Mouse (Mus musculus) liver, adult 2 months (tissue): ENCODE measurements around the gene Cd24a. TPM values are rescaled to one million over a fixed set of nuclear protein-coding genes. Genes with fewer than 3 reads are reported as not detected.

Source experiments
- DNase-seq: peaks from one replicate; pipeline ENCODE4 v3.0.0-alpha.2; 2011; ENCODE audit warnings: low read depth, low spot score; ENCODE audit errors: extremely low read depth
- H3K27ac ChIP-seq: fragments of 200-500 bp; replicated peaks from 2 replicates; pipeline ENCODE4 v1.5.1; 2012; ENCODE audit warnings: low read depth, mild to moderate bottlenecking, control low read depth, inconsistent platforms, low read length; ENCODE audit not compliant: insufficient read depth
- H3K27me3 ChIP-seq: fragments of 200-500 bp; 2 replicates; pipeline ENCODE4 v1.6.1; 2012; ENCODE audit warnings: mild to moderate bottlenecking, moderate library complexity, low read length, inconsistent platforms; ENCODE audit not compliant: control insufficient read depth, insufficient read depth
- H3K36me3 ChIP-seq: fragments of 200-500 bp; 2 replicates; pipeline ENCODE4 v1.6.1; 2012; ENCODE audit warnings: low read length, inconsistent platforms; ENCODE audit not compliant: control insufficient read depth, insufficient read depth
- H3K4me1 ChIP-seq: fragments of 200-500 bp; 2 replicates; pipeline ENCODE4 v1.6.1; 2011; ENCODE audit warnings: low read length; ENCODE audit not compliant: control insufficient read depth, insufficient read depth
- H3K4me3 ChIP-seq: fragments of 200-500 bp; 2 replicates; pipeline ENCODE4 v1.5.1; 2011; ENCODE audit warnings: low read depth, mild to moderate bottlenecking, control low read depth, low read length, moderate library complexity; ENCODE audit not compliant: insufficient read depth
- H3K79me2 ChIP-seq: fragments of 200-500 bp; 2 replicates; pipeline ENCODE4 v1.6.1; 2012; ENCODE audit warnings: inconsistent platforms, mild to moderate bottlenecking, low read length, moderate library complexity; ENCODE audit not compliant: control insufficient read depth, insufficient read depth
- H3K9ac ChIP-seq: fragments of 200-500 bp; 2 replicates; pipeline ENCODE4 v1.6.1; 2012; ENCODE audit warnings: low read depth, mild to moderate bottlenecking, control low read depth, inconsistent platforms, low read length
- CTCF ChIP-seq: fragments of 200-500 bp; IDR thresholded peaks from 2 replicates; pipeline ENCODE4 v1.5.1; 2011; ENCODE audit warnings: low read depth, low read length, control low read depth
- POLR2A ChIP-seq: fragments of 200-500 bp; IDR thresholded peaks from 2 replicates; pipeline ENCODE4 v1.6.1; 2011; ENCODE audit warnings: low read length, control low read depth; ENCODE audit not compliant: insufficient read depth; ENCODE audit errors: extremely low read depth
- WGBS: fragments of 180-500 bp; shearing (Covaris S2); methylation state at CpG from one replicate; pipeline ENCODE4 v1.1.7; 2018; 5-methylcytosine and 5-hydroxymethylcytosine counted together
- polyA plus RNA-seq: library from polyadenylated mRNA; depleted of rRNA; stranded (reverse); fragments of >200 nt; gene quantifications from 2 replicates; pipeline ENCODE4 v1.2.3, GENCODE M21; 2012
- total RNA-seq: library from RNA; depleted of rRNA; stranded (reverse); fragments of >200 nt; gene quantifications from 2 replicates; pipeline ENCODE4 v1.2.3, GENCODE M21; 2014

Gene Cd24a
- total and polyA plus RNA-seq, 2 experiments: 1.7 to 5.7 TPM

DNA sequence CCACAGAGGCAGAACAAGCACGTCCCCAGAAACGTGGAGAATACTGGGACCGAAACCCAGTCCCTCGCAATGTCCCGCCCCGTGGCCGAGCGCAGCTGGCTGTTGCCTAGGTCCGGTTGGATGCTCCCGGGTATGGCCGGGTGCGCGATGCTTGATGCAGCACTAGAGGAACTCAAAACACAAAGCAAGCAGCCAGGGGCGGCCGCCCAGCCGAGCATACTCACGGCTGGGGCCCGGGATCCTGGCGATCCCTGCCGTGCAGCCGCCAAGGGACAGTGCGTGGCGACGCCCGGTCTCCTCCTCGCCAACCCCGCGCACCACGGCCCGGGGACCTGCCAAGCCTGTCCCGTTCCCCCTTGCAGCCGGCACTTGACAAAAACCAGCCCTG, 276 bp downstream of the Cd24a start:
- H3K4me1 ChIP-seq: no peaks in the 10 kb centered on the region
- no peak for TF ChIP-seq POLR2A
- TF ChIP-seq CTCF: no peak
- no peak for DNase-seq
- no peaks in the 10 kb centered on the region for H3K79me2 ChIP-seq
- peak overlapping the region; percentile 49 for H3K4me3 ChIP-seq
- peaks cover 22% of the 10 kb centered on the region; the same call in 1 of the 2 replicates for H3K27me3 ChIP-seq
- WGBS: under 1% methylated on average over 32 of the region's 32 CpGs
- no peak overlapping the region for H3K27ac ChIP-seq
- H3K36me3 ChIP-seq: no peaks in the 10 kb centered on the region
- H3K9ac ChIP-seq: no peak overlapping the region

DNA sequence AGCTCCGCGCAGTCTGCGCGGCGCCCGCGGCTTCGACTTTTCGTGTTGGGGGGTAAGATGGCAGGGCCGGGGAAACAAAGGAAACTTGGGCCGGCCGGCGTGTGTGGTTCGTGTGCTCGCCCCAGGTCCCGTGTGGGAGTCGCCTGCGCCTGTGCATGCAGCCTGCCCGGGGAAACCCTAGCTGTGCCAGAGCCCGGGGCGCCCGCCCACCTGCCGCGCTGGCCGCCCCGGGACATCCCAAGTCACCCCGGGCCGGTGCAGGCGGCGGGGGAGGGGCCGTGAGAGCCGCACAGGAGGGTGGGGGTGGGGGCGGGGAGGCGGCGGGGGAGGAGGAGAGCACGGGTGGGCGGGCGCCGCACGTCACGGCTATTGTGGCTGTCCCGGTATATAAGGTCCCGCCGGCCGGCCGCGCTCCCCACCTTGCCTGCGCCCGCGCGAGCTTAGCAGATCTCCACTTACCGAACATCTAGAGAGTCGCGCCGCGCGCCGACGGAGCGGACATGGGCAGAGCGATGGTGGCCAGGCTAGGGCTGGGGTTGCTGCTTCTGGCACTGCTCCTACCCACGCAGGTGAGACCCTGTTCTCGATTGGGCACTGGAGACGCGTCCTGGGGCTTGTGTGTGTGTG, 783 bp downstream of the Cd24a start:
- Histone ChIP-seq H3K79me2 (no peaks in the 10 kb centered on the region), H3K27me3 (peaks cover 22% of the 10 kb centered on the region; the same call in 1 of the 2 replicates), H3K27ac (no peak overlapping the region), H3K4me3 (peak overlapping the region; percentile 60), H3K9ac (no peak overlapping the region), H3K4me1 (no peaks in the 10 kb centered on the region), H3K36me3 (no peaks in the 10 kb centered on the region)
- WGBS: 1% methylated on average over 54 of the region's 65 CpGs
- no peak for DNase-seq
- TF ChIP-seq CTCF: no peak
- TF ChIP-seq POLR2A: no peak

DNA sequence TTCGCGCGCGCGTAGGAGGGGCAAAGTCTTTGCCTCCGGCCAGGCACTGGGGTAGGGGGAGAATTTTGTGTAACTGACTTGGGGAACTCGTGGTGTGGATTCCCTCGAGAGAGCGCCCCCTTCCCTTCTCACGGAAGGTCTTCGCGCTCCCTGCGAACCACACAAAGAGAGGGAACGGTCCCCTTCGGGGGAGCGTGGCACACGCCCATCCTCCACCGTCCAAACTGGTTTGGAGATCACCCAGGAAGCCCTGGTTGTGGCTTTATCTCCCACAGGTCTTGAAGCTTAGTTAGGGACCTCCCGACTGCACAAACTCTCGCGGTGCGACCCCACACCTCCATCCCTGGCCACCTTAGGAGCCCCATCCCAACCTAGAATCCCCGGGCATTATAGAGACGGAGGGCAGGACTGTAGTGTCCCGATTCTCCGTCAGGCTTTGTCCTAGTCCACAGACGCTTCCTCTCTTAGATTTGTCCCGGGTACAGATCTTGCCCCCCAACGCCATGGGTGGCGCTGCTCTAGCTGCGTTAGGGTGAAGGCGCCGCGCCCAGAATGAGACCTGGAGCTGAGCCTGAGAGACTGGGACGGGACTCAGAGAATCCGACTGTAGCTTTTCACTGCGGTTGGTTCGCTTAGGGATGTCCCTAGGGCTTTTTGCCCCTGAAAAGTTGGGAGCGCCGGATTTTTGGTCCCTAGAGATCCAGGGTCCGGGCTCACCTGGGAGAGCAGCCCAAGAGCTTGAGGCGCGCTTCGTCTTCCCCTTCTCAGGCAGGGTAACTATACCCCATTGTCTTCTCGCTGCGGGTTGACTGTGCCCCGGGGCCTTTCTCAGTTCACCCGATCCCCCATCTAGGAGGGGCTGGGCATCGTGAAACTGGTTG, 1.5 kb downstream of the Cd24a start:
- H3K4me3 ChIP-seq: peak overlapping the region; percentile 60
- TF ChIP-seq POLR2A: no peak
- TF ChIP-seq CTCF: no peak
- no peaks in the 10 kb centered on the region for H3K79me2 ChIP-seq
- H3K27me3 ChIP-seq: peaks cover 22% of the 10 kb centered on the region; the same call in 1 of the 2 replicates
- WGBS: 2% methylated on average over 49 of the region's 49 CpGs
- no peak overlapping the region for H3K9ac ChIP-seq
- no peaks in the 10 kb centered on the region for H3K4me1 ChIP-seq
- no peak for DNase-seq
- H3K27ac ChIP-seq: no peak overlapping the region
- no peaks in the 10 kb centered on the region for H3K36me3 ChIP-seq

DNA sequence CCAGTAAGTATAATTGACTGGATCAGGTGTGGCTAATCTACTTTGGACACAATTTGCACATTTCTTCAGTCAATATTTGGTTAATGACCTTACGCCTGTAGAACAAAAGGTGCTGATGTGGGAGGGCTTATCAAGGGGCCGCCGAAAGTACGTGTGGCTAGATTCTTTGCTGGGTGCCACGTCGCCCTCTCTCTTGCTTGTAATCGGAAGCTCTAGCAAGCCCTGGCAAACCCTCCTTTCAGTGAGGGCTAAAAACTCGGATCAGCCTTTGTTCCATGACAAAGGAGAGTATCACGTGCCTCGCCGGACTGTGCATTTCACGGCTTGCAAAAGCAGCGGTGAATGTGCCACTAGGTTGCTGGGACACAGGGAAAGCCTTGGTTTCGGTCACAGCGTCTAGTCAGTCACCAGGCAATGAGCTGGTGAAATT, 2.6 kb downstream of the Cd24a start:
- H3K9ac ChIP-seq: no peak overlapping the region
- DNase-seq: no peak
- H3K4me1 ChIP-seq: no peaks in the 10 kb centered on the region
- WGBS: 5% methylated on average over 15 of the region's 15 CpGs
- H3K27ac ChIP-seq: no peak overlapping the region
- H3K36me3 ChIP-seq: no peaks in the 10 kb centered on the region
- TF ChIP-seq POLR2A (no peak), CTCF (no peak)
- H3K4me3 ChIP-seq: no peak overlapping the region
- H3K27me3 ChIP-seq: peaks cover 22% of the 10 kb centered on the region; the same call in 1 of the 2 replicates
- no peaks in the 10 kb centered on the region for H3K79me2 ChIP-seq

DNA sequence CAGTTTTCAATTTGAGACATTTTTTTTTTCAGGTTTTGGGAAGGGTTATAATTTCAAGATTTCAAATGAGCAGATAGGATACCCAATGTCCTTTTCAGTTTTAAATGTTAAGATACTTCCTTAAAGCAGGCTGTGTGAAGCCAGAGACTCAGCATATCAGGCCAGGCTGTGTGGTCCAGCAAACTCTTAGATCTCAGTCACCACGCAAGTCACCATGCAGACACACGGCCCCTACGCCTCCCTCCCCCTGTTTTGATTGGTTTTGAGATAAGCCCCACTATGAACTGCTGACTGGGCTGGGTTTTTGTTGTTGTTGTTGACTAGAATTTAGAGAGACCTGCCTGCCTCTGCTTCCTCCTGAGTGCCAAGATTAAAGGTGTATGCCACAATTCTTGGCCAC, 3.2 kb downstream of the Cd24a start:
- no peaks in the 10 kb centered on the region for H3K4me1 ChIP-seq
- no peak for DNase-seq
- 82% methylated on average over 3 of the region's 3 CpGs for WGBS
- no peak overlapping the region for H3K9ac ChIP-seq
- H3K36me3 ChIP-seq: no peaks in the 10 kb centered on the region
- H3K27ac ChIP-seq: no peak overlapping the region
- no peak for TF ChIP-seq POLR2A
- TF ChIP-seq CTCF: no peak
- H3K4me3 ChIP-seq: no peak overlapping the region
- H3K79me2 ChIP-seq: no peaks in the 10 kb centered on the region
- peaks cover 22% of the 10 kb centered on the region; the same call in 1 of the 2 replicates for H3K27me3 ChIP-seq

DNA sequence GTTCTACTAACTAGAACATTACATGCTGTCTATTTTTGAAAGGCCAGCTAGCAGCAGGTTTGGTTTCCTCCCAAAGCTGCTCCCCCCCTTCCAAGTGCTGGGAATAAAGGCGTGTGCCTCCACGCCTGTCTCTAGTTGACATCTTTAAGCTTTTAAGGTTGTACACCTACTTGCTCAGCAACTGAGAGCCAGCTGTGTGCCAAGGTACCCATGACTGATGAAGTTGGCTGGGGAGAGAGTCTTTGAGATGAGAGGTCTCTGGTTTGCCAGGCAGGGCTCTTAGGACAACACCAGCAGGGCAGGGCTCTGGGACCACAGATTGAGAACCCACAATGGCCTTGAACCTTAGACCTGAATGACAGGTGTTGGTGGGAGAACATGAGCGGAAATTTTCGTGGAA, 6.5 kb downstream of the Cd24a start:
- 80% methylated on average over 4 of the region's 4 CpGs for WGBS
- Histone ChIP-seq H3K27me3 (peaks cover 9% of the 10 kb centered on the region; the same call in 1 of the 2 replicates), H3K27ac (no peak overlapping the region), H3K79me2 (no peaks in the 10 kb centered on the region), H3K4me1 (no peaks in the 10 kb centered on the region), H3K4me3 (no peak overlapping the region), H3K36me3 (no peaks in the 10 kb centered on the region), H3K9ac (no peak overlapping the region)
- TF ChIP-seq POLR2A (no peak), CTCF (no peak)
- DNase-seq: no peak
